6 mouse cellular contexts compared by ENCODE assay signal in the genomic region with DNA sequence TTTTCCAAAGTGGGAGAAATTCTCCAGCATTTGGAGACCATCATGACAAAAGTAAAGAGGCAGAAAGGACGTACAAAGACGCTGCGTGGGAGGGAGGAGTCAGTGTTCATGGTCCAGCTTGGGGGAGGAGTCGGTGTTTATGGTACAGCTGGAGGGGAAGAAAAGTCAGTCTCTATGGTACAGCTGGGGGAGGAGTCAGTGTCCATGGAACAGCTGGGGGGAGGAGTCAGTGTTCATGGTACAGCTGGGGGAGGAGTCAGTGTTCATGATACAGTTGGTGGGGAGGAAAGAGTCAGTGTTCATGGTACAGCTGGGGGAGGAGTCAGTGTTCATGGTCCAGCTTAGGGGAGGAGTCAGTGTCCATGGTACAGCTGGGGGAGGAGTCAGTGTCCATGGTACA.
DNase-seq lines count a peak whose midpoint lies in the region; ATAC-seq and TF ChIP-seq lines count a peak whose summit lies in the region.
"Not testable (repeated sequence)": the region's sequence is repeated elsewhere in the genome, so short reads cannot be mapped to it uniquely, and the experiment has no call there.

No protein-coding gene starts in this region.

- H3K36me3 ChIP-seq in embryonic facial prominence, embryonic 14.5 days (ENCODE audit: control insufficient read depth, insufficient read depth, low read length); hindbrain, embryonic 16.5 days (ENCODE audit: control insufficient read depth, insufficient read depth, low read length); midbrain, embryonic 16.5 days (ENCODE audit: control insufficient read depth, insufficient read depth, low read length): not testable (repeated sequence)

- H3K27ac ChIP-seq in embryonic facial prominence, embryonic 14.5 days (replicated peaks; ENCODE audit: low read depth, low read length); hindbrain, embryonic 16.5 days (ENCODE audit: low read depth, low read length); midbrain, embryonic 16.5 days (ENCODE audit: low read length): not testable (repeated sequence)
- H3K27ac ChIP-seq in left cerebral cortex, adult 2 months, result peak overlapping the region; percentile 4; the same call in 1 of the 2 replicates

- not testable (repeated sequence) for H3K4me1 ChIP-seq in embryonic facial prominence, embryonic 14.5 days (ENCODE audit: control insufficient read depth, insufficient read depth, low read length); hindbrain, embryonic 16.5 days (ENCODE audit: control insufficient read depth, insufficient read depth, low read depth, low read length); midbrain, embryonic 16.5 days (ENCODE audit: control insufficient read depth, insufficient read depth, low read length)

- H3K27me3 ChIP-seq in embryonic facial prominence, embryonic 14.5 days (replicated peaks; ENCODE audit: control insufficient read depth, insufficient read depth, low read length); hindbrain, embryonic 16.5 days (replicated peaks; ENCODE audit: control insufficient read depth, insufficient read depth, low read length); midbrain, embryonic 16.5 days (ENCODE audit: control insufficient read depth, insufficient read depth, low read depth, low read length): not testable (repeated sequence)

- intact Hi-C loops in left cerebral cortex, adult 2 months (cut with DNase I), result loop anchor here (5.0 kb wide), 5 partner anchors 209 to 1661 kb away; no protein-coding TSS in a partner anchor

- DNase-seq in ES-CJ7 (ENCODE audit: low read depth, low spot score) (peak; percentile 29), ZHBTc4 (ENCODE audit: low read depth, low spot score) (peak; percentile 69)
- not testable (repeated sequence) for DNase-seq in embryonic facial prominence, embryonic 14.5 days (ENCODE audit: low spot score); left cerebral cortex, adult 2 months (ENCODE audit: extremely low spot score in 1 of 2, low spot score in 2 of 2)

- ATAC-seq in embryonic facial prominence, embryonic 14.5 days (ENCODE audit: low read depth); hindbrain, embryonic 16.5 days; midbrain, embryonic 16.5 days: not testable (repeated sequence)

- not testable (repeated sequence) for TF ChIP-seq CTCF in left cerebral cortex, adult 2 months (IDR thresholded peaks at IDR 0.05)

- 71% methylated on average over 4 of the region's 4 CpGs for WGBS in embryonic facial prominence, embryonic 14.5 days
- WGBS in hindbrain, embryonic 16.5 days, result 82% methylated on average over 4 of the region's 4 CpGs
- 80% methylated on average over 4 of the region's 4 CpGs for WGBS in midbrain, embryonic 16.5 days

- H3K9me3 ChIP-seq in embryonic facial prominence, embryonic 14.5 days (ENCODE audit: control insufficient read depth, low read length); hindbrain, embryonic 16.5 days (ENCODE audit: control insufficient read depth, low read length); midbrain, embryonic 16.5 days (replicated peaks; ENCODE audit: control insufficient read depth, low read length, poor library complexity, severe bottlenecking): not testable (repeated sequence)

- not testable (repeated sequence) for H3K4me3 ChIP-seq in embryonic facial prominence, embryonic 14.5 days (ENCODE audit: low read depth, low read length); hindbrain, embryonic 16.5 days (ENCODE audit: low read length); midbrain, embryonic 16.5 days (ENCODE audit: low read depth, low read length)
- peak overlapping the region; percentile 39 for H3K4me3 ChIP-seq in left cerebral cortex, adult 2 months

- peak overlapping the region; percentile 25; the same call in 1 of the 2 replicates for H3K4me2 ChIP-seq in embryonic facial prominence, embryonic 14.5 days (ENCODE audit: low read depth, low read length)
- H3K4me2 ChIP-seq in hindbrain, embryonic 16.5 days (ENCODE audit: low read length), result peak overlapping the region; percentile 4; the same call in 1 of the 2 replicates
- H3K4me2 ChIP-seq in midbrain, embryonic 16.5 days (ENCODE audit: low read length), result peak overlapping the region; percentile 16; the same call in 1 of the 2 replicates

- H3K9ac ChIP-seq in embryonic facial prominence, embryonic 14.5 days (ENCODE audit: low read depth, low read length); hindbrain, embryonic 16.5 days (ENCODE audit: low read depth, low read length); midbrain, embryonic 16.5 days (ENCODE audit: low read depth, low read length): not testable (repeated sequence)
